ENCODE assay signal across 8 mouse cellular contexts in genomic region chr5:73337961-73338831, GRCm38 (mm10). TPM values are rescaled to one million over a fixed set of nuclear protein-coding genes. Genes with fewer than 3 reads are reported as not detected.
A peak's percentile ranks its signal among the peaks of the same experiment; 100 is the strongest.
DNase-seq lines count a peak whose midpoint lies in the region; ATAC-seq and TF ChIP-seq lines count a peak whose summit lies in the region.

No protein-coding gene starts in this region.

- intact Hi-C loops in gastrocnemius, adult 2 months (cut with DNase I) = no loop called here

- H3K4me1 ChIP-seq in intestine, embryonic 16.5 days (ENCODE audit: control insufficient read depth, insufficient read depth, low read length) = peaks cover 18% of the 10 kb centered on the region
- peaks cover 13% of the 10 kb centered on the region for H3K4me1 ChIP-seq in liver, adult 2 months (ENCODE audit: control insufficient read depth, insufficient read depth, low read length)

- H3ac ChIP-seq in myocyte (ENCODE audit: control insufficient read depth, insufficient read length) = no peak overlapping the region

- peak overlapping the region; percentile 80 for H3K4me2 ChIP-seq in intestine, embryonic 16.5 days (ENCODE audit: low read depth, low read length)
- H3K4me2 ChIP-seq in myocyte (ENCODE audit: low read depth) = peak overlapping the region; percentile 5

- H3K27me3 ChIP-seq in intestine, embryonic 16.5 days (replicated peaks; ENCODE audit: control insufficient read depth, insufficient read depth, low read length) = no peaks in the 10 kb centered on the region
- H3K27me3 ChIP-seq in liver, adult 2 months (ENCODE audit: control insufficient read depth, insufficient read depth, low read length) = no peaks in the 10 kb centered on the region
- H3K27me3 ChIP-seq in myocyte (ENCODE audit: control insufficient read depth, insufficient read depth, insufficient read length) = no peaks in the 10 kb centered on the region

- H3K79me2 ChIP-seq in liver, adult 2 months (ENCODE audit: control insufficient read depth, insufficient read depth, low read length) = no peaks in the 10 kb centered on the region; the same call in 1 of the 2 replicates
- H3K79me2 ChIP-seq in myocyte (ENCODE audit: control insufficient read depth, insufficient read depth) = no peaks in the 10 kb centered on the region

- TF ChIP-seq CTCF in gastrocnemius, adult 2 months (IDR thresholded peaks at IDR 0.05) = no peak
- no peak for TF ChIP-seq CTCF in liver, adult 2 months (IDR thresholded peaks at IDR 0.05; ENCODE audit: low read depth, low read length)

- DNase-seq in ovary, postnatal 36 days (ENCODE audit: low spot score) = peak; percentile 27
- DNase-seq in ovary, adult 18-20 months (ENCODE audit: low spot score) = no peak
- peak; percentile 44 to 45 for DNase-seq in cerebellum, postnatal 36 days
- peak; percentile 64 for DNase-seq in gastrocnemius, adult 2 months
- DNase-seq in liver, adult 2 months (ENCODE audit: extremely low read depth, low read depth, low spot score) = peak; percentile 41
- peak; percentile 56 for DNase-seq in thymus, postnatal 4 days

- peak; percentile 51 for ATAC-seq in intestine, embryonic 16.5 days

- peak overlapping the region; percentile 84 for H3K4me3 ChIP-seq in gastrocnemius, adult 2 months
- H3K4me3 ChIP-seq in intestine, embryonic 16.5 days (ENCODE audit: low read length) = peak overlapping the region; percentile 63
- H3K4me3 ChIP-seq in liver, adult 2 months (ENCODE audit: insufficient read depth, low read depth, low read length) = peak overlapping the region; percentile 95
- no peak overlapping the region for H3K4me3 ChIP-seq in myocyte

- WGBS in intestine, embryonic 16.5 days = 6% methylated on average over 26 of the region's 41 CpGs
- WGBS in liver, adult 2 months = 5% methylated on average over 39 of the region's 41 CpGs

- TF ChIP-seq POLR2A in liver, adult 2 months (IDR thresholded peaks at IDR 0.05; ENCODE audit: extremely low read depth, insufficient read depth, low read length) = no peak
- TF ChIP-seq POLR2A in myocyte (IDR thresholded peaks at IDR 0.05; ENCODE audit: insufficient read length, low read depth) = no peak

- no peaks in the 10 kb centered on the region for H3K36me3 ChIP-seq in intestine, embryonic 16.5 days (ENCODE audit: control insufficient read depth, insufficient read depth, low read length)
- no peaks in the 10 kb centered on the region for H3K36me3 ChIP-seq in liver, adult 2 months (ENCODE audit: control insufficient read depth, insufficient read depth, low read length)
- H3K36me3 ChIP-seq in myocyte (ENCODE audit: control insufficient read depth, insufficient read depth) = no peaks in the 10 kb centered on the region

- H3K9me3 ChIP-seq in intestine, embryonic 16.5 days (ENCODE audit: control insufficient read depth, low read length) = no peaks in the 10 kb centered on the region

- peak overlapping the region; percentile 82 for H3K9ac ChIP-seq in intestine, embryonic 16.5 days (ENCODE audit: low read depth, low read length)
- H3K9ac ChIP-seq in liver, adult 2 months (ENCODE audit: low read depth, low read length) = peak overlapping the region; percentile 94

- peak overlapping the region; percentile 91 for H3K27ac ChIP-seq in gastrocnemius, adult 2 months
- H3K27ac ChIP-seq in intestine, embryonic 16.5 days (ENCODE audit: low read length) = peak overlapping the region; percentile 94
- H3K27ac ChIP-seq in liver, adult 2 months (replicated peaks; ENCODE audit: insufficient read depth, low read depth, low read length) = peak overlapping the region; percentile 50

TF ChIP-seq in myocyte, 11 proteins besides CTCF, POLR2A, EP300 and RAD21:
- TF ChIP-seq USF1 (IDR thresholded peaks at IDR 0.05; ENCODE audit: low read depth) (no peak), CEBPB (IDR thresholded peaks at IDR 0.05; ENCODE audit: insufficient read depth, poor library complexity, severe bottlenecking) (no peak), MAX (IDR thresholded peaks at IDR 0.05; ENCODE audit: low read depth) (no peak), TCF12 (IDR thresholded peaks at IDR 0.05; ENCODE audit: insufficient read depth, poor library complexity, severe bottlenecking) (no peak), MYOD1 (IDR thresholded peaks at IDR 0.05; ENCODE audit: control insufficient read depth in 1 of 3, insufficient read length in 2 of 3, low read depth in 2 of 3) (no peak), POLR2AphosphoS2 (IDR thresholded peaks at IDR 0.05; ENCODE audit: insufficient read length, low read depth) (no peak), TCF3 (IDR thresholded peaks at IDR 0.05; ENCODE audit: insufficient read length, low read depth) (no peak), E2F4 (IDR thresholded peaks at IDR 0.05; ENCODE audit: insufficient read depth) (no peak), MYOG (IDR thresholded peaks at IDR 0.05; ENCODE audit: control insufficient read depth in 1 of 3, insufficient read depth in 1 of 3, insufficient read length in 2 of 3, low read depth in 2 of 3) (no peak), REST (IDR thresholded peaks at IDR 0.05; ENCODE audit: insufficient read depth, insufficient read length) (no peak), SRF (IDR thresholded peaks at IDR 0.05; ENCODE audit: control insufficient read depth, insufficient read length, low read depth) (no peak)

RNA-seq across cellular contexts. Expression of gene Ociad2, which starts 2.6 kb away (rescaled TPM):
- 10 to 100 TPM; 36.9 to 56.5 TPM for total RNA-seq in gastrocnemius, adult 2 months (2021)
- 273 and 289 TPM in 2 replicates for polyA plus RNA-seq in intestine, embryonic 16.5 days (2015; fragmentation: Nextera tagmentation; extraction: Ambion mirVana)
- 8.4 and 10.3 TPM in 2 replicates for total RNA-seq in liver, adult 2 months (2014; rRNA removed)
- 3.4 and 4.3 TPM in 2 replicates for polyA plus RNA-seq in liver, adult 2 months (2012; rRNA removed)
- polyA plus RNA-seq in myocyte (2012; fragmentation: generic; extraction: Trizol) = 4.1 TPM

RNA-seq across cellular contexts. Expression of gene Ociad1, which starts 45.6 kb away (rescaled TPM):
- total RNA-seq in gastrocnemius, adult 2 months (2021) = 100 to 1,000 TPM; 147 to 166 TPM
- polyA plus RNA-seq in intestine, embryonic 16.5 days (2015; fragmentation: Nextera tagmentation; extraction: Ambion mirVana) = 250 and 270 TPM in 2 replicates
- 57.6 and 68.1 TPM in 2 replicates for total RNA-seq in liver, adult 2 months (2014; rRNA removed)
- 49.1 and 50.3 TPM in 2 replicates for polyA plus RNA-seq in liver, adult 2 months (2012; rRNA removed)
- 213 TPM for polyA plus RNA-seq in myocyte (2012; fragmentation: generic; extraction: Trizol)

Comparison
In these comparisons a context has a peak if more than half of its experiments do, and no peak if none do; other contexts are left out.
1. RNA of gene Ociad2, which starts 2.6 kb away (polyA plus RNA-seq): 273 to 289 TPM in intestine, embryonic 16.5 days; 3.4 to 4.3 TPM in liver, adult 2 months and 4.1 TPM in myocyte (single experiment); every median in the first group is over 10 times any median in the second.
2. Peak in every context shown above with its lines, with median percentiles within 50 percentile points of each other: H3K27ac ChIP-seq.